Mouse (Mus musculus): Measurements from ENCODE around the gene Slc38a4. TPM values are rescaled to one million over a fixed set of nuclear protein-coding genes. Genes with fewer than 3 reads are reported as not detected.

Gene Slc38a4
- polyA plus RNA-seq, 1 experiment: 0.35 TPM

DNA sequence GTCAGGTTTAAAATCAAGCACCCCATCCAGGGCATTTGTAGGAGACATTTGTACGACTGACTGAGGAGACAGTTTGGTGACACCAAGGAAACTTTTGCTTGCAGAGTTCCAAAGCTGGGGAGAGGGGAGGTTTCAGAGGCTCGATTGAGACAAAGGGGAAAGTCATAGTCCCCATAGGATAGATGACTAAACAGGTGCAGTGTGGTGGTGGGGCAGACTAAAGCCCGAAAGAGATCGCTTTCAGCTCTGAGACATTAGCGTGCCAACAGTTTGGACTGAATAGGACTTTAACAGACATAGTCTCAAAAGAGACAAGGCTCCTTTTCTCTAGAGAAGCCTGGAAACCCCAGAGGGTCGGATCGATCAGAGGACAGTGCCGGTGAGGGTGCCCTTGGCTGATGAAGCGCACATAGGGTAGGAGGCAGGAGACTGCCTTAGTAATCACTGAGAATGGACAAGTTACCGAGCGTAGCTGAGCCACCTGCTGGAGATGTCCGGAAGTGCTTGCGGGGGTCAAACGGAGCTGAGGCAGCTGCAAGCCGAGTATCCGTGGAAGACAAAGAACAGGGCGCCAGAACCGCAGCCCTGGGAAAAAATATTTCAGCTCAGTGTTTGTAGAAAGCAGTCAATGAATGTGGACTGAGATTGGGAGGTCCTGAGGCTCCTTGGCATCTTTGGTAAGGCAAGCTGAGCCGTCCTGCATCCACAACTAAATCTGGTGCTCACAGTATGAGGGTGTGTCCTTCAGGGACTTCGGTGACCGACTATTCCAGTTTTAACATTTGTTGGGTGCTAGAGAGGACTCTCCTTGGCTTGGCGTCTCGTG is 102.4 kb downstream of the Slc38a4 start:
- Histone ChIP-seq H3K36me3 (ENCODE audit: control insufficient read depth, insufficient read depth, low read length) (no peaks in the 10 kb centered on the region), H3K27ac (ENCODE audit: control insufficient read depth, insufficient read depth, low read depth, low read length) (no peak overlapping the region), H3K4me1 (ENCODE audit: control insufficient read depth, insufficient read depth, low read length) (no peaks in the 10 kb centered on the region; the same call in 1 of the 2 replicates), H3K4me3 (ENCODE audit: control insufficient read depth, low read depth, low read length) (no peak overlapping the region), H3K27me3 (ENCODE audit: control insufficient read depth, insufficient read depth, low read length) (no peaks in the 10 kb centered on the region)
- TF ChIP-seq POLR2A (IDR thresholded peaks at IDR 0.05; ENCODE audit: control insufficient read depth, low read depth, low read length) (no peak), CTCF (IDR thresholded peaks at IDR 0.05; ENCODE audit: control insufficient read depth, insufficient read depth, insufficient replicate concordance, low read depth, low read length) (peak; percentile 71; the same call in 1 of the 2 replicates)

GRCm38 (mm10) chr15:96952488-96952887 is 103.3 kb downstream of the Slc38a4 start:
- Histone ChIP-seq H3K4me3 (ENCODE audit: control insufficient read depth, low read depth, low read length) (no peak overlapping the region), H3K4me1 (ENCODE audit: control insufficient read depth, insufficient read depth, low read length) (no peaks in the 10 kb centered on the region; the same call in 1 of the 2 replicates), H3K36me3 (ENCODE audit: control insufficient read depth, insufficient read depth, low read length) (no peaks in the 10 kb centered on the region), H3K27ac (ENCODE audit: control insufficient read depth, insufficient read depth, low read depth, low read length) (no peak overlapping the region), H3K27me3 (ENCODE audit: control insufficient read depth, insufficient read depth, low read length) (no peaks in the 10 kb centered on the region)
- TF ChIP-seq POLR2A (IDR thresholded peaks at IDR 0.05; ENCODE audit: control insufficient read depth, low read depth, low read length): no peak
- TF ChIP-seq CTCF (IDR thresholded peaks at IDR 0.05; ENCODE audit: control insufficient read depth, insufficient read depth, insufficient replicate concordance, low read depth, low read length): no peak

DNA sequence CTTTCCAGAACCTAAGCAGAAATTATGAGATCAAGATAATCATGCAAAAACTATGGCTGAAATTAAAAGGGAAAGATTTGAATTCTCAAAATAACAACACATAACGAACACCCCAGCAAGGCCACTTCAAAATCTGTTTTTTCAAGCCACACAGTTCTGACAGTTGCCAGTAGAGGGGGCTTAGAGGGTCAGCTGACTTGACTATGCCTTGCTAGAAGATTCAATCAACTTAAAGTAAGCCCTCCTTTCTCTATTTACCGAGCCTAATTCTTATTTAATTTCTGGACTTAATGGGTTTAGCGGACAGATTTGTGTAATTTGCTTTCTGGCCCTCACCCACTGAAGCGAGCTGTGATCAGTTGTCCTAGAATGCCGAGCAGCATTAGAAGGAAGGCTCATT is 104.0 kb downstream of the Slc38a4 start:
- no peak overlapping the region for H3K4me3 ChIP-seq (ENCODE audit: control insufficient read depth, low read depth, low read length)
- no peaks in the 10 kb centered on the region; the same call in 1 of the 2 replicates for H3K4me1 ChIP-seq (ENCODE audit: control insufficient read depth, insufficient read depth, low read length)
- TF ChIP-seq POLR2A (IDR thresholded peaks at IDR 0.05; ENCODE audit: control insufficient read depth, low read depth, low read length) (no peak), CTCF (IDR thresholded peaks at IDR 0.05; ENCODE audit: control insufficient read depth, insufficient read depth, insufficient replicate concordance, low read depth, low read length) (no peak)
- H3K27me3 ChIP-seq (ENCODE audit: control insufficient read depth, insufficient read depth, low read length): no peaks in the 10 kb centered on the region
- no peaks in the 10 kb centered on the region for H3K36me3 ChIP-seq (ENCODE audit: control insufficient read depth, insufficient read depth, low read length)
- no peak overlapping the region for H3K27ac ChIP-seq (ENCODE audit: control insufficient read depth, insufficient read depth, low read depth, low read length)

GRCm38 (mm10) chr15:96948471-96948870 is 107.3 kb downstream of the Slc38a4 start:
- H3K4me3 ChIP-seq (ENCODE audit: control insufficient read depth, low read depth, low read length): no peak overlapping the region
- H3K27me3 ChIP-seq (ENCODE audit: control insufficient read depth, insufficient read depth, low read length): no peaks in the 10 kb centered on the region
- TF ChIP-seq CTCF (IDR thresholded peaks at IDR 0.05; ENCODE audit: control insufficient read depth, insufficient read depth, insufficient replicate concordance, low read depth, low read length) (peak; percentile 87; the same call in 1 of the 2 replicates), POLR2A (IDR thresholded peaks at IDR 0.05; ENCODE audit: control insufficient read depth, low read depth, low read length) (no peak)
- no peak overlapping the region for H3K27ac ChIP-seq (ENCODE audit: control insufficient read depth, insufficient read depth, low read depth, low read length)
- H3K4me1 ChIP-seq (ENCODE audit: control insufficient read depth, insufficient read depth, low read length): no peaks in the 10 kb centered on the region
- H3K36me3 ChIP-seq (ENCODE audit: control insufficient read depth, insufficient read depth, low read length): no peaks in the 10 kb centered on the region

Other genes with a start within 250 kb of the Slc38a4 start
- 8.3 and 10.3 TPM in 2 replicates for gene Pced1b, start 191.2 kb upstream of the Slc38a4 start, polyA plus RNA-seq (2012; rRNA removed)
- 0.84 and 1.3 TPM in 2 replicates for gene Amigo2, start 191.3 kb upstream of the Slc38a4 start, polyA plus RNA-seq (2012; rRNA removed)